In the genomic region with DNA sequence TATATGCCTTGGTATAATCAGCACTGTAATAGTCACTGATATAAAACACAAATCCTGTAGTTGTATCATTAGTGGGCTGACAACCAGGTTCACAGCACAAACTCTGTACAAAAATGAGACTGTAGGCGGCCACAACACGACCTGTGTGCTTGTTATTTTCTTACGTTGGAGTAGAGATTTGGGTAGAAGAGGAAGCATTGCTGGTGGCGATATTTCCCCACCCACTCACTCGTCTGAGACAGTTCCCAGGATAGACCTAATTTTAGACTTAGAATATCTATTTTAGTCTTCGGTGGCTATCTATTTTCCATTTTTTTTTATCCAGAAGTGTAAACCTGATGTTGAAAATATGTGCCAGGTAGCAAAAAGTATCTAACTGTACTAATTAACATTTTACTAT, we compare ENCODE assay signal across 27 mouse cellular contexts. TPM values are rescaled to one million over a fixed set of nuclear protein-coding genes. Genes with fewer than 3 reads are reported as not detected.
DNase-seq lines count a peak whose midpoint lies in the region; ATAC-seq and TF ChIP-seq lines count a peak whose summit lies in the region.
"Had no signal": no experiment of that assay in that cellular context is flagged by ENCODE, and none has a peak within 500 bp of the region (broad histone marks: within the 10 kb centered on the region; RNA-seq: fewer than 3 reads in every experiment).

No protein-coding gene starts in this region.

- WGBS in spleen, adult 2 months, result 7% methylated on average over 6 of the region's 6 CpGs

- ATAC-seq in inflammation-experienced regulatory T-cells, adult 6 months, result peak; percentile 8
- ATAC-seq in frontal cortex, adult (ENCODE audit: low TSS enrichment), result no peak
- ATAC-seq: forebrain, embryonic 13.5 days; intestine, embryonic 15.5 days had no signal

- no peaks in the 10 kb centered on the region for H3K27me3 ChIP-seq in spleen, adult 2 months (ENCODE audit: control insufficient read depth, insufficient read depth, low read length)
- H3K27me3 ChIP-seq: forebrain, embryonic 13.5 days; hindbrain, embryonic 15.5 days; intestine, embryonic 15.5 days; liver, embryonic 15.5 days; megakaryocyte, embryonic 14.5 days; midbrain, embryonic 12.5 days; neural tube, embryonic 13.5 days had no signal

- no peak for DNase-seq in spleen, adult 2 months (ENCODE audit: low read depth in 1 of 2, low spot score in 2 of 2)
- DNase-seq in spleen, adult 18-20 months, result no peak
- peak; percentile 58 for DNase-seq in T-cell, adult 2 months (ENCODE audit: low spot score)
- no peak for DNase-seq in adrenal gland, postnatal 25 days
- no peak for DNase-seq in right cerebral cortex, postnatal 14 days
- DNase-seq in thymus, postnatal 10 days (ENCODE audit: low spot score in 2 of 2), result no peak
- DNase-seq: adrenal gland, adult 2 months; cerebellum, adult 8-10 months; cerebellum, postnatal 36 days; gastrocnemius, adult 2 months; heart, postnatal 14 days; kidney, adult 2 months; kidney, postnatal 36 days; lung, embryonic 14.5 days; lung, postnatal 14 days had no signal

- H3K4me1 ChIP-seq in spleen, adult 2 months (ENCODE audit: control insufficient read depth, insufficient read depth, insufficient read length), result peaks cover 41% of the 10 kb centered on the region
- H3K4me1 ChIP-seq: intestine, embryonic 15.5 days had no signal

- TF ChIP-seq POLR2A in spleen, adult 2 months (IDR thresholded peaks at IDR 0.05; ENCODE audit: low read depth, low read length), result no peak

- TF ChIP-seq CTCF in spleen, adult 2 months (IDR thresholded peaks at IDR 0.05; ENCODE audit: extremely low read depth, insufficient read depth, insufficient read length, insufficient replicate concordance), result no peak

- H3K27ac ChIP-seq in spleen, adult 2 months (ENCODE audit: insufficient read depth, low read length), result peak overlapping the region; percentile 43; the same call in 1 of the 2 replicates
- H3K27ac ChIP-seq: forebrain, embryonic 13.5 days; gastrocnemius, adult 2 months; hindbrain, embryonic 15.5 days; intestine, embryonic 15.5 days; liver, embryonic 15.5 days; midbrain, embryonic 12.5 days had no signal

- H3K36me3 ChIP-seq in spleen, adult 2 months (ENCODE audit: control insufficient read depth, insufficient read depth, low read length), result peaks cover 4% of the 10 kb centered on the region
- H3K36me3 ChIP-seq: G1E; hindbrain, embryonic 10.5 days; hindbrain, embryonic 15.5 days; intestine, embryonic 15.5 days; liver, embryonic 15.5 days; midbrain, embryonic 12.5 days; neural tube, embryonic 13.5 days had no signal

- H3K4me3 ChIP-seq in spleen, adult 2 months (ENCODE audit: extremely low read depth, insufficient read depth, insufficient read length), result no peak overlapping the region
- H3K4me3 ChIP-seq: forebrain, embryonic 13.5 days; gastrocnemius, adult 2 months; hindbrain, embryonic 10.5 days; hindbrain, embryonic 15.5 days; intestine, embryonic 15.5 days; liver, embryonic 15.5 days; midbrain, embryonic 12.5 days; myocyte; neural tube, embryonic 13.5 days had no signal

RNA-seq across cellular contexts. Expression of a gene that starts 41.2 kb away (rescaled TPM):
- 239 and 294 TPM in 2 replicates for polyA plus RNA-seq in spleen, adult 2 months (2012; rRNA removed)
- 1,000 to 10,000 TPM; 1,312 to 1,433 (median 1,346) TPM for polyA plus RNA-seq in inflammation-experienced regulatory T-cells, adult 6 months (2017; shearing (Covaris generic))
- total RNA-seq in adrenal gland, postnatal 25 days (2021), result 5.3 and 5.7 TPM in 2 replicates
- polyA plus RNA-seq: G1E, myocyte had no signal
